Mouse (Mus musculus): ENCODE data around the gene Gm13271. TPM values are rescaled to one million over a fixed set of nuclear protein-coding genes. Genes with fewer than 3 reads are reported as not detected.
"Not testable (repeated sequence)": the region's sequence is repeated elsewhere in the genome, so short reads cannot be mapped to it uniquely, and the experiment has no call there.

The Gm13271 gene
- polyA plus RNA-seq, 1 experiment from 2014 or later: not detected

DNA sequence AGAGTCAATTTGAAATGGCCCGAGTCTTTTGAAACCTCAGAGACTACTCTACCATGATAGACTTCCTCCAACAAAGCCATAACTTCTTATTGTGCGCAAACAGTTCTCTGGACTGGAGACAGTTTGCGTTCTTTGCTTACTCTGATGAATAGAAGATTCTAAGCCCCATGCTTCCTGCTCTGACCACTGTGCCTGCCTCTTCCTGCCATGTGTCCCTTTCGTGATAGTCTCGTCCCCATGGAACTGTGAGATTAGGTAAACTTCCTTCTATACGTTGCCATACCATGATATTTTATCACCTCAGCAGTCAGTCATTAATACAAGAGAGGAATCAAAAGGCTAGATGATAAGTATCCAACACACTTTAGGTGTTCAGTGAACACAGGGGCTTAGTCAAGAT is 27.9 kb upstream of the Gm13271 start:
- ATAC-seq (ENCODE audit: insufficient read depth, low FRiP score, low TSS enrichment): no peak

GRCm38 (mm10) chr4:88727324-88727723 is 27.3 kb upstream of the Gm13271 start:
- no peak overlapping the region for H3K4me2 ChIP-seq (ENCODE audit: low read depth)
- WGBS: 3% methylated on average over 1 of the region's 1 CpGs
- H3K27me3 ChIP-seq (ENCODE audit: control insufficient read depth, insufficient read depth, low read length): no peaks in the 10 kb centered on the region
- H3K27ac ChIP-seq (ENCODE audit: low read depth, low read length): no peak overlapping the region
- no peaks in the 10 kb centered on the region for H3K36me3 ChIP-seq (ENCODE audit: control insufficient read depth, insufficient read depth, low read length)
- no peaks in the 10 kb centered on the region for H3K4me1 ChIP-seq (ENCODE audit: control insufficient read depth, insufficient read depth, low read length)
- no peak overlapping the region for H3K9ac ChIP-seq (ENCODE audit: low read length)
- ATAC-seq (ENCODE audit: insufficient read depth, low FRiP score, low TSS enrichment) (no peak), DNase-seq (ENCODE audit: low spot score) (no peak)
- H3K9me3 ChIP-seq (ENCODE audit: control insufficient read depth, low read length): no peaks in the 10 kb centered on the region
- H3K4me3 ChIP-seq (ENCODE audit: low read depth, low read length): no peak overlapping the region

More for the DNA sequence above, 27.9 kb upstream of the Gm13271 start:
- Histone ChIP-seq H3K4me1 (ENCODE audit: control insufficient read depth, insufficient read depth, low read length) (no peaks in the 10 kb centered on the region), H3K27ac (ENCODE audit: low read depth, low read length) (no peak overlapping the region), H3K27me3 (ENCODE audit: control insufficient read depth, insufficient read depth, low read length) (no peaks in the 10 kb centered on the region), H3K36me3 (ENCODE audit: control insufficient read depth, insufficient read depth, low read length) (no peaks in the 10 kb centered on the region), H3K4me2 (ENCODE audit: low read depth) (no peak overlapping the region), H3K9ac (ENCODE audit: low read length) (no peak overlapping the region), H3K9me3 (ENCODE audit: control insufficient read depth, low read length) (no peaks in the 10 kb centered on the region), H3K4me3 (ENCODE audit: low read depth, low read length) (no peak overlapping the region)
- DNase-seq (ENCODE audit: low spot score): no peak
- WGBS: 86% methylated on average over 6 of the region's 6 CpGs

GRCm38 (mm10) chr4:88738480-88738879 is 16.2 kb upstream of the Gm13271 start:
- Histone ChIP-seq H3K36me3 (ENCODE audit: control insufficient read depth, insufficient read depth, low read length) (no peaks in the 10 kb centered on the region), H3K4me3 (ENCODE audit: low read depth, low read length) (no peak overlapping the region), H3K9ac (ENCODE audit: low read length) (no peak overlapping the region), H3K27ac (ENCODE audit: low read depth, low read length) (no peak overlapping the region), H3K4me1 (ENCODE audit: control insufficient read depth, insufficient read depth, low read length) (no peaks in the 10 kb centered on the region), H3K27me3 (ENCODE audit: control insufficient read depth, insufficient read depth, low read length) (no peaks in the 10 kb centered on the region), H3K9me3 (ENCODE audit: control insufficient read depth, low read length) (no peaks in the 10 kb centered on the region), H3K4me2 (ENCODE audit: low read depth) (no peak overlapping the region)
- 3% methylated on average over 2 of the region's 2 CpGs for WGBS
- DNase-seq (ENCODE audit: low spot score): peak; percentile 81
- no peak for ATAC-seq (ENCODE audit: insufficient read depth, low FRiP score, low TSS enrichment)

- no peak for ATAC-seq (ENCODE audit: insufficient read depth, low FRiP score, low TSS enrichment)
- Histone ChIP-seq H3K4me2 (ENCODE audit: low read depth) (no peak overlapping the region), H3K9ac (ENCODE audit: low read length) (no peak overlapping the region), H3K9me3 (ENCODE audit: control insufficient read depth, low read length) (no peaks in the 10 kb centered on the region), H3K27me3 (ENCODE audit: control insufficient read depth, insufficient read depth, low read length) (no peaks in the 10 kb centered on the region), H3K4me1 (ENCODE audit: control insufficient read depth, insufficient read depth, low read length) (no peaks in the 10 kb centered on the region), H3K4me3 (ENCODE audit: low read depth, low read length) (no peak overlapping the region), H3K27ac (ENCODE audit: low read depth, low read length) (no peak overlapping the region), H3K36me3 (ENCODE audit: control insufficient read depth, insufficient read depth, low read length) (no peaks in the 10 kb centered on the region)
- DNase-seq (ENCODE audit: low spot score): no peak
- WGBS: 91% methylated on average over 6 of the region's 6 CpGs
Measured at GRCm38 (mm10) chr4:88739036-88739435, 15.6 kb upstream of the Gm13271 start.

DNA sequence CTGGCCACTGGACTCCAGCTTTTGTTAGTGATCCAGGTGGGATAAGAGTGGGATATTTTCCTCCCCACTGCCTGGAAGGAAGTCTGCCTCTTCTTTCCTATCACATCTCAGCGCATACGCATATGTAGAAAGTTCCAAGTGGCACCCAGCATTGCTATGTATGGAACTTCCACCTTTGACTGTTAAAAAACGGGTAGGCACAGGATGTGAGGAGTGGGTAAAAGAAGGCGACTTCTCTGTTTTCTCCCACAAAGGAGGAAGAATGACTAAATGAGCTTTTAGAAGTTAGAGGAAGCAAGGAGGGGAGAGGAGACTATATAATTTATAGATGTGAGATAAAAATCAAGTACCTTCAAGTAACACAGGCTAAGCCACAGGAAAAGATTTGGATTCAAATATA is 13.2 kb upstream of the Gm13271 start:
- Histone ChIP-seq H3K27ac (ENCODE audit: low read depth, low read length) (no peak overlapping the region), H3K36me3 (ENCODE audit: control insufficient read depth, insufficient read depth, low read length) (no peaks in the 10 kb centered on the region), H3K9me3 (ENCODE audit: control insufficient read depth, low read length) (no peaks in the 10 kb centered on the region), H3K27me3 (ENCODE audit: control insufficient read depth, insufficient read depth, low read length) (no peaks in the 10 kb centered on the region), H3K4me3 (ENCODE audit: low read depth, low read length) (no peak overlapping the region), H3K9ac (ENCODE audit: low read length) (no peak overlapping the region), H3K4me1 (ENCODE audit: control insufficient read depth, insufficient read depth, low read length) (no peaks in the 10 kb centered on the region), H3K4me2 (ENCODE audit: low read depth) (no peak overlapping the region)
- DNase-seq (ENCODE audit: low spot score) (no peak), ATAC-seq (ENCODE audit: insufficient read depth, low FRiP score, low TSS enrichment) (no peak)
- 94% methylated on average over 4 of the region's 4 CpGs for WGBS

GRCm38 (mm10) chr4:88742771-88743371 is 11.8 kb upstream of the Gm13271 start:
- ATAC-seq (ENCODE audit: insufficient read depth, low FRiP score, low TSS enrichment) (no peak), DNase-seq (ENCODE audit: low spot score) (no peak)
- H3K9me3 ChIP-seq (ENCODE audit: control insufficient read depth, low read length): no peaks in the 10 kb centered on the region
- no peaks in the 10 kb centered on the region for H3K27me3 ChIP-seq (ENCODE audit: control insufficient read depth, insufficient read depth, low read length)
- H3K4me1 ChIP-seq (ENCODE audit: control insufficient read depth, insufficient read depth, low read length): no peaks in the 10 kb centered on the region
- no peak overlapping the region for H3K9ac ChIP-seq (ENCODE audit: low read length)
- 91% methylated on average over 7 of the region's 7 CpGs for WGBS
- no peak overlapping the region for H3K4me2 ChIP-seq (ENCODE audit: low read depth)
- H3K4me3 ChIP-seq (ENCODE audit: low read depth, low read length): no peak overlapping the region
- H3K27ac ChIP-seq (ENCODE audit: low read depth, low read length): no peak overlapping the region
- H3K36me3 ChIP-seq (ENCODE audit: control insufficient read depth, insufficient read depth, low read length): no peaks in the 10 kb centered on the region

- Histone ChIP-seq H3K27ac (ENCODE audit: low read depth, low read length) (no peak overlapping the region), H3K27me3 (ENCODE audit: control insufficient read depth, insufficient read depth, low read length) (no peaks in the 10 kb centered on the region), H3K4me1 (ENCODE audit: control insufficient read depth, insufficient read depth, low read length) (no peaks in the 10 kb centered on the region), H3K9ac (ENCODE audit: low read length) (no peak overlapping the region), H3K4me3 (ENCODE audit: low read depth, low read length) (no peak overlapping the region), H3K9me3 (ENCODE audit: control insufficient read depth, low read length) (no peaks in the 10 kb centered on the region), H3K36me3 (ENCODE audit: control insufficient read depth, insufficient read depth, low read length) (no peaks in the 10 kb centered on the region), H3K4me2 (ENCODE audit: low read depth) (no peak overlapping the region)
- no peak for ATAC-seq (ENCODE audit: insufficient read depth, low FRiP score, low TSS enrichment)
- WGBS: 75% methylated on average over 3 of the region's 3 CpGs
- DNase-seq (ENCODE audit: low spot score): no peak
Measured at GRCm38 (mm10) chr4:88744207-88744606, 10.5 kb upstream of the Gm13271 start.

GRCm38 (mm10) chr4:88749926-88750325 is 4.7 kb upstream of the Gm13271 start:
- no peaks in the 10 kb centered on the region for H3K27me3 ChIP-seq (ENCODE audit: control insufficient read depth, insufficient read depth, low read length)
- no peaks in the 10 kb centered on the region for H3K36me3 ChIP-seq (ENCODE audit: control insufficient read depth, insufficient read depth, low read length)
- H3K4me3 ChIP-seq (ENCODE audit: low read depth, low read length): no peak overlapping the region
- H3K4me1 ChIP-seq (ENCODE audit: control insufficient read depth, insufficient read depth, low read length): no peaks in the 10 kb centered on the region
- ATAC-seq (ENCODE audit: insufficient read depth, low FRiP score, low TSS enrichment) (no peak), DNase-seq (ENCODE audit: low spot score) (no peak)
- 54% methylated on average over 6 of the region's 6 CpGs for WGBS
- no peak overlapping the region for H3K27ac ChIP-seq (ENCODE audit: low read depth, low read length)
- no peaks in the 10 kb centered on the region for H3K9me3 ChIP-seq (ENCODE audit: control insufficient read depth, low read length)
- H3K4me2 ChIP-seq (ENCODE audit: low read depth): no peak overlapping the region
- H3K9ac ChIP-seq (ENCODE audit: low read length): no peak overlapping the region

GRCm38 (mm10) chr4:88756581-88757513 is 2.2 kb downstream of the Gm13271 start:
- H3K27ac ChIP-seq (ENCODE audit: low read depth, low read length): peak overlapping the region; percentile 67
- 14% methylated on average over 28 of the region's 31 CpGs for WGBS
- not testable (repeated sequence) for H3K36me3 ChIP-seq (ENCODE audit: control insufficient read depth, insufficient read depth, low read length); H3K4me1 ChIP-seq (ENCODE audit: control insufficient read depth, insufficient read depth, low read length); ATAC-seq (ENCODE audit: insufficient read depth, low FRiP score, low TSS enrichment); H3K27me3 ChIP-seq (ENCODE audit: control insufficient read depth, insufficient read depth, low read length); H3K9me3 ChIP-seq (ENCODE audit: control insufficient read depth, low read length)
- H3K4me2 ChIP-seq (ENCODE audit: low read depth): peak overlapping the region; percentile 49
- DNase-seq (ENCODE audit: low spot score): peak; percentile 35
- peak overlapping the region; percentile 30 for H3K4me3 ChIP-seq (ENCODE audit: low read depth, low read length)
- peak overlapping the region; percentile 3 for H3K9ac ChIP-seq (ENCODE audit: low read length)
